Mouse (Mus musculus): ENCODE results near the gene Wdr78. TPM values are rescaled to one million over a fixed set of nuclear protein-coding genes. Genes with fewer than 3 reads are reported as not detected.

The Wdr78 gene
- polyA plus RNA-seq, 1 experiment from 2014 or later, result 0.83 TPM

- H3K9me3 ChIP-seq, result no peaks in the 10 kb centered on the region
- no peaks in the 10 kb centered on the region for H3K27me3 ChIP-seq (replicated peaks)
- H3K4me2 ChIP-seq, result peak overlapping the region; percentile 71
- peak overlapping the region; percentile 91 for H3K4me3 ChIP-seq
- WGBS, result under 1% methylated on average over 91 of the region's 111 CpGs
- peaks cover 43% of the 10 kb centered on the region for H3K4me1 ChIP-seq
- peak; percentile 75 for ATAC-seq (ENCODE audit: extremely low read depth, insufficient number of reproducible peaks, low FRiP score, low TSS enrichment)
- peak overlapping the region; percentile 98 for H3K27ac ChIP-seq (replicated peaks)
- H3K9ac ChIP-seq, result peak overlapping the region; percentile 97
- peaks cover 15% of the 10 kb centered on the region for H3K36me3 ChIP-seq
These were observed 5.1 kb upstream of the Wdr78 start for GRCm38 (mm10) chr4:103119229-103120027.

- peaks cover 15% of the 10 kb centered on the region for H3K36me3 ChIP-seq
- peak overlapping the region; percentile 97 for H3K9ac ChIP-seq
- peak overlapping the region; percentile 98 for H3K27ac ChIP-seq (replicated peaks)
- peaks cover 43% of the 10 kb centered on the region for H3K4me1 ChIP-seq
- ATAC-seq (ENCODE audit: extremely low read depth, insufficient number of reproducible peaks, low FRiP score, low TSS enrichment), result no peak
- no peaks in the 10 kb centered on the region for H3K9me3 ChIP-seq
- H3K4me2 ChIP-seq, result peak overlapping the region; percentile 71
- H3K4me3 ChIP-seq, result peak overlapping the region; percentile 91
- under 1% methylated on average over 15 of the region's 15 CpGs for WGBS
- H3K27me3 ChIP-seq (replicated peaks), result no peaks in the 10 kb centered on the region
These were observed 4.5 kb upstream of the Wdr78 start for GRCm38 (mm10) chr4:103118888-103119228.

- H3K4me1 ChIP-seq, result peaks cover 24% of the 10 kb centered on the region
- H3K4me3 ChIP-seq, result peak overlapping the region; percentile 93
- H3K9ac ChIP-seq, result peak overlapping the region; percentile 91
- 12% methylated on average over 11 of the region's 11 CpGs for WGBS
- peak overlapping the region; percentile 99; the same call in 1 of the 2 replicates for H3K27ac ChIP-seq (replicated peaks)
- no peaks in the 10 kb centered on the region for H3K9me3 ChIP-seq
- no peaks in the 10 kb centered on the region for H3K27me3 ChIP-seq (replicated peaks)
- no peak for ATAC-seq (ENCODE audit: extremely low read depth, insufficient number of reproducible peaks, low FRiP score, low TSS enrichment)
- H3K36me3 ChIP-seq, result peaks cover 11% of the 10 kb centered on the region
- H3K4me2 ChIP-seq, result peak overlapping the region; percentile 88
These were observed 953 bp downstream of the Wdr78 start for GRCm38 (mm10) chr4:103113402-103113801.

GRCm38 (mm10) chr4:103112651-103113050 is 1.7 kb downstream of the Wdr78 start:
- WGBS, result 61% methylated on average over 7 of the region's 7 CpGs
- Histone ChIP-seq H3K4me3 (peak overlapping the region; percentile 93; the same call in 1 of the 2 replicates), H3K9me3 (no peaks in the 10 kb centered on the region), H3K9ac (peak overlapping the region; percentile 91; the same call in 1 of the 2 replicates), H3K36me3 (peaks cover 11% of the 10 kb centered on the region), H3K27me3 (replicated peaks) (no peaks in the 10 kb centered on the region), H3K4me1 (peaks cover 27% of the 10 kb centered on the region), H3K4me2 (peak overlapping the region; percentile 88), H3K27ac (replicated peaks) (no peak overlapping the region)
- ATAC-seq (ENCODE audit: extremely low read depth, insufficient number of reproducible peaks, low FRiP score, low TSS enrichment), result no peak

- Histone ChIP-seq H3K27me3 (replicated peaks) (no peaks in the 10 kb centered on the region), H3K4me1 (peaks cover 10% of the 10 kb centered on the region), H3K27ac (replicated peaks) (no peak overlapping the region), H3K4me3 (no peak overlapping the region), H3K4me2 (no peak overlapping the region), H3K36me3 (no peaks in the 10 kb centered on the region), H3K9ac (no peak overlapping the region), H3K9me3 (no peaks in the 10 kb centered on the region)
- WGBS, result 79% methylated on average over 5 of the region's 5 CpGs
- no peak for ATAC-seq (ENCODE audit: extremely low read depth, insufficient number of reproducible peaks, low FRiP score, low TSS enrichment)
These were observed 15.8 kb downstream of the Wdr78 start for GRCm38 (mm10) chr4:103098532-103098931.

GRCm38 (mm10) chr4:103095921-103096320 is 18.4 kb downstream of the Wdr78 start:
- no peak overlapping the region for H3K4me2 ChIP-seq
- 85% methylated on average over 8 of the region's 8 CpGs for WGBS
- ATAC-seq (ENCODE audit: extremely low read depth, insufficient number of reproducible peaks, low FRiP score, low TSS enrichment), result no peak

GRCm38 (mm10) chr4:103085237-103085636 is 29.1 kb downstream of the Wdr78 start:
- H3K36me3 ChIP-seq, result no peaks in the 10 kb centered on the region
- H3K27me3 ChIP-seq (replicated peaks), result no peaks in the 10 kb centered on the region
- no peak overlapping the region for H3K27ac ChIP-seq (replicated peaks)
- no peak overlapping the region for H3K4me2 ChIP-seq
- ATAC-seq (ENCODE audit: extremely low read depth, insufficient number of reproducible peaks, low FRiP score, low TSS enrichment), result no peak
- no peaks in the 10 kb centered on the region for H3K4me1 ChIP-seq
- 84% methylated on average over 5 of the region's 5 CpGs for WGBS
- H3K4me3 ChIP-seq, result no peak overlapping the region
- no peak overlapping the region for H3K9ac ChIP-seq
- H3K9me3 ChIP-seq, result no peaks in the 10 kb centered on the region; the same call in 1 of the 2 replicates

More at GRCm38 (mm10) chr4:103095921-103096320, 18.4 kb downstream of the Wdr78 start:
- H3K4me3 ChIP-seq, result no peak overlapping the region
- no peaks in the 10 kb centered on the region for H3K27me3 ChIP-seq (replicated peaks)
- peaks cover 5% of the 10 kb centered on the region for H3K4me1 ChIP-seq
- no peaks in the 10 kb centered on the region for H3K9me3 ChIP-seq
- H3K36me3 ChIP-seq, result no peaks in the 10 kb centered on the region
- no peak overlapping the region for H3K9ac ChIP-seq
- no peak overlapping the region for H3K27ac ChIP-seq (replicated peaks)

- 79% methylated on average over 3 of the region's 3 CpGs for WGBS
These were observed 43.7 kb downstream of the Wdr78 start for GRCm38 (mm10) chr4:103070631-103071030.

GRCm38 (mm10) chr4:103067906-103068655 is 46.3 kb downstream of the Wdr78 start:
- Histone ChIP-seq H3K27ac (replicated peaks) (no peak overlapping the region), H3K4me3 (no peak overlapping the region), H3K36me3 (no peaks in the 10 kb centered on the region), H3K9me3 (no peaks in the 10 kb centered on the region), H3K27me3 (replicated peaks) (no peaks in the 10 kb centered on the region), H3K9ac (no peak overlapping the region), H3K4me1 (no peaks in the 10 kb centered on the region), H3K4me2 (no peak overlapping the region)
- WGBS, result 77% methylated on average over 6 of the region's 6 CpGs
- ATAC-seq (ENCODE audit: extremely low read depth, insufficient number of reproducible peaks, low FRiP score, low TSS enrichment), result no peak

More at GRCm38 (mm10) chr4:103070631-103071030, 43.7 kb downstream of the Wdr78 start:
- H3K4me3 ChIP-seq, result no peak overlapping the region
- H3K4me2 ChIP-seq, result no peak overlapping the region
- H3K27ac ChIP-seq (replicated peaks), result no peak overlapping the region
- no peaks in the 10 kb centered on the region for H3K4me1 ChIP-seq
- H3K27me3 ChIP-seq (replicated peaks), result no peaks in the 10 kb centered on the region
- H3K9ac ChIP-seq, result no peak overlapping the region
- ATAC-seq (ENCODE audit: extremely low read depth, insufficient number of reproducible peaks, low FRiP score, low TSS enrichment), result no peak
- H3K36me3 ChIP-seq, result no peaks in the 10 kb centered on the region
- no peaks in the 10 kb centered on the region for H3K9me3 ChIP-seq

- H3K4me2 ChIP-seq, result no peak overlapping the region
- no peaks in the 10 kb centered on the region for H3K4me1 ChIP-seq
- no peaks in the 10 kb centered on the region for H3K9me3 ChIP-seq
- no peaks in the 10 kb centered on the region for H3K36me3 ChIP-seq
- no peak for ATAC-seq (ENCODE audit: extremely low read depth, insufficient number of reproducible peaks, low FRiP score, low TSS enrichment)
- no peak overlapping the region for H3K27ac ChIP-seq (replicated peaks)
- WGBS, result 63% methylated on average over 5 of the region's 5 CpGs
- no peaks in the 10 kb centered on the region for H3K27me3 ChIP-seq (replicated peaks)
- H3K4me3 ChIP-seq, result no peak overlapping the region
- H3K9ac ChIP-seq, result no peak overlapping the region
These were observed 49.4 kb downstream of the Wdr78 start for GRCm38 (mm10) chr4:103064976-103065375.

- WGBS, result 63% methylated on average over 2 of the region's 2 CpGs
- Histone ChIP-seq H3K4me3 (no peak overlapping the region), H3K9me3 (no peaks in the 10 kb centered on the region), H3K27ac (replicated peaks) (no peak overlapping the region), H3K9ac (no peak overlapping the region), H3K27me3 (replicated peaks) (no peaks in the 10 kb centered on the region), H3K4me1 (no peaks in the 10 kb centered on the region), H3K36me3 (no peaks in the 10 kb centered on the region), H3K4me2 (no peak overlapping the region)
- no peak for ATAC-seq (ENCODE audit: extremely low read depth, insufficient number of reproducible peaks, low FRiP score, low TSS enrichment)
These were observed 49.9 kb downstream of the Wdr78 start for GRCm38 (mm10) chr4:103064421-103064820.

All from heart, embryonic 13.5 days (tissue).